Mouse (Mus musculus): ENCODE data around the gene Acbd4. TPM values are rescaled to one million over a fixed set of nuclear protein-coding genes. Genes with fewer than 3 reads are reported as not detected.
A peak's percentile ranks its signal among the peaks of the same experiment; 100 is the strongest.

The Acbd4 gene
- polyA plus RNA-seq, 1 experiment: 19.4 TPM

DNA sequence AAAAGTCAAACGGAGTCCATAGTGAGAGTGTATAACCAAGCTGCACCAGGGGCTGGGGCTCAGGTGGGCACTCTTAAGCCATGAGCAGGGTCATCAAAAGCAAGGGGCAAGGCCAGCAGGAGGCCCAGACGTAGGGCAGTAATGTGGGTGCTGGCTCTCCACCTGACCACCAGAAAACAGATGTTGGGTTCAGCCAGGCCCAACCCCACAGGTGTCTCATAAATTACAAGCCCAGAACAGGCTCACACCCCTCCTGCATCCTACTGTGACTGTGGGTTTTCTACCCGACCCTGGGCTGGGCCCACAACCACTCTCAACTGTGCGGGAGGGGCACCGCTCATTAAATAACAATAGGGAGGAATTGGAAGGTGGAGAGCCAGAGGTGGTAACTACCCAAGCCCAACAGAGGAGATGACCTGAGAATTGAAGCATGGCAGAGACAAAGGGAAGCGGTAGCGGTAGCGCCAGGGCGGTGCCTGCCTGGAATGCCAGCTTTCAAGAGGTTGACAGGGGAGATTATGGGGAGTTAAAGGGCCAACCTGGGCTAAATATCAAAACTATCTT is 6.3 kb upstream of the Acbd4 start:
- Histone ChIP-seq H3K27ac (ENCODE audit: insufficient read depth, low read length) (peak overlapping the region; percentile 74), H3K4me1 (ENCODE audit: control insufficient read depth, insufficient read depth, low read length) (peaks cover 12% of the 10 kb centered on the region), H3K36me3 (ENCODE audit: control insufficient read depth, insufficient read depth, low read length, poor library complexity, severe bottlenecking) (no peaks in the 10 kb centered on the region), H3K27me3 (ENCODE audit: control insufficient read depth, insufficient read depth, low read length, poor library complexity, severe bottlenecking) (no peaks in the 10 kb centered on the region), H3K4me3 (ENCODE audit: low read depth, low read length) (no peak overlapping the region), H3K9ac (ENCODE audit: low read depth, poor library complexity, severe bottlenecking) (peak overlapping the region; percentile 30), H3K9me3 (replicated peaks; ENCODE audit: control insufficient read depth, insufficient read depth, low read length, poor library complexity, severe bottlenecking) (no peaks in the 10 kb centered on the region)
- TF ChIP-seq CTCF (IDR thresholded peaks at IDR 0.05; ENCODE audit: low read depth, low read length) (no peak), EP300 (IDR thresholded peaks at IDR 0.05; ENCODE audit: insufficient read depth, low read depth, low read length) (0 out of 2 replicates have a peak, but pooled peaks have one; percentile 32)

- Histone ChIP-seq H3K4me1 (ENCODE audit: control insufficient read depth, insufficient read depth, low read length) (peaks cover 12% of the 10 kb centered on the region), H3K9me3 (replicated peaks; ENCODE audit: control insufficient read depth, insufficient read depth, low read length, poor library complexity, severe bottlenecking) (no peaks in the 10 kb centered on the region), H3K9ac (ENCODE audit: low read depth, poor library complexity, severe bottlenecking) (no peak overlapping the region), H3K27me3 (ENCODE audit: control insufficient read depth, insufficient read depth, low read length, poor library complexity, severe bottlenecking) (no peaks in the 10 kb centered on the region), H3K27ac (ENCODE audit: insufficient read depth, low read length) (0 out of 2 replicates have a peak overlapping the region, but pooled peaks have one; percentile 12), H3K36me3 (ENCODE audit: control insufficient read depth, insufficient read depth, low read length, poor library complexity, severe bottlenecking) (no peaks in the 10 kb centered on the region), H3K4me3 (ENCODE audit: low read depth, low read length) (no peak overlapping the region)
- TF ChIP-seq POLR2A (IDR thresholded peaks at IDR 0.05; ENCODE audit: insufficient read depth, low read length) (no peak), EP300 (IDR thresholded peaks at IDR 0.05; ENCODE audit: insufficient read depth, low read depth, low read length) (no peak), CTCF (IDR thresholded peaks at IDR 0.05; ENCODE audit: low read depth, low read length) (no peak)
Observed at GRCm38 (mm10) chr11:103095801-103096200, 5.7 kb upstream of the Acbd4 start.

DNA sequence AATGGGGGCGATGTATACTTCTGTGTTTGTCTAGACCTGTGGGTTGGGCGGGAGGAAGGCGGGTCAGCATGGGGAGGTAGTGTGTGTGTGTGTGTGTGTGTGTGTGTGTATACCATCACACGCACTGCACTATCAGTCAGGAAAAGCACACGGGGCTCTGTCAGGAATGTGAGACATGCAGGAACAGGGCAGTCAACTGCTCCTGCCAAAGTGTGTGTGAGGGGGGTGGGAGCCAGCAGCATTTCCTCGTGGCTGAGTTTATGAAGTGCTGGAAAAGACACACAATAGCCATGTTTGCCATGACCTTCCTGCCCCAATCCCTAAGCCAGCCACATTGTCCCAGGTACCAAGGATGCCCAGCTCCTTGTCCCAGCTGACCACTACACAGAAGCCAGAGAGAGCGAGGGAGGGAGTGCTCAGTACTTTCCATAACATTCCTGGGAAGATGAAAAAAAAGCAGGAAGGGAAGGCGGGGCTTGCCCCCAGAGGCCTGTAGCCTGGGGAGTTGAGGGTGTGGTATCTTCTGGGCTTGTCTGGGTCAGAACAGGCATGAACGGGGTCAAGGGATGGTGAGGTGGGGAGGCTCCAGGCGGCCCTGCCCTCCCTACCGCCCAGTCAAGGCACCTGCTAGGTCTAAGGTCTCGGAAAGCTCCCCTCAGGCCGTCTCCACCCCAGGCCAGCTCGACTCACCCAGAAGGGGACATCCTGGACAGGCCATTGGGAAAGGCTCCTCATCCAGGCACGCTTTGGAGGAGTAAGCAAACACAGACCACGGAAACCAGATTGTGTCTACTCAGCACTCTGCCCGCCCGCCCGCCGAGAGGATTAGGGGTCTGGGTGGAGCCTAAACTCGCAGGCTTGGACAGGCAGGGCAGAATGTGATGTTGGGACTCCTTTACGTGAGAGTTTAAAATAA is 4.2 kb upstream of the Acbd4 start:
- Histone ChIP-seq H3K27me3 (ENCODE audit: control insufficient read depth, insufficient read depth, low read length, poor library complexity, severe bottlenecking) (no peaks in the 10 kb centered on the region), H3K9ac (ENCODE audit: low read depth, poor library complexity, severe bottlenecking) (peak overlapping the region; percentile 24; the same call in 1 of the 2 replicates), H3K4me3 (ENCODE audit: low read depth, low read length) (0 out of 2 replicates have a peak overlapping the region, but pooled peaks have one; percentile 3), H3K9me3 (replicated peaks; ENCODE audit: control insufficient read depth, insufficient read depth, low read length, poor library complexity, severe bottlenecking) (no peaks in the 10 kb centered on the region), H3K36me3 (ENCODE audit: control insufficient read depth, insufficient read depth, low read length, poor library complexity, severe bottlenecking) (no peaks in the 10 kb centered on the region), H3K27ac (ENCODE audit: insufficient read depth, low read length) (peak overlapping the region; percentile 26), H3K4me1 (ENCODE audit: control insufficient read depth, insufficient read depth, low read length) (peaks cover 12% of the 10 kb centered on the region)
- TF ChIP-seq EP300 (IDR thresholded peaks at IDR 0.05; ENCODE audit: insufficient read depth, low read depth, low read length) (no peak), POLR2A (IDR thresholded peaks at IDR 0.05; ENCODE audit: insufficient read depth, low read length) (no peak), CTCF (IDR thresholded peaks at IDR 0.05; ENCODE audit: low read depth, low read length) (no peak)

DNA sequence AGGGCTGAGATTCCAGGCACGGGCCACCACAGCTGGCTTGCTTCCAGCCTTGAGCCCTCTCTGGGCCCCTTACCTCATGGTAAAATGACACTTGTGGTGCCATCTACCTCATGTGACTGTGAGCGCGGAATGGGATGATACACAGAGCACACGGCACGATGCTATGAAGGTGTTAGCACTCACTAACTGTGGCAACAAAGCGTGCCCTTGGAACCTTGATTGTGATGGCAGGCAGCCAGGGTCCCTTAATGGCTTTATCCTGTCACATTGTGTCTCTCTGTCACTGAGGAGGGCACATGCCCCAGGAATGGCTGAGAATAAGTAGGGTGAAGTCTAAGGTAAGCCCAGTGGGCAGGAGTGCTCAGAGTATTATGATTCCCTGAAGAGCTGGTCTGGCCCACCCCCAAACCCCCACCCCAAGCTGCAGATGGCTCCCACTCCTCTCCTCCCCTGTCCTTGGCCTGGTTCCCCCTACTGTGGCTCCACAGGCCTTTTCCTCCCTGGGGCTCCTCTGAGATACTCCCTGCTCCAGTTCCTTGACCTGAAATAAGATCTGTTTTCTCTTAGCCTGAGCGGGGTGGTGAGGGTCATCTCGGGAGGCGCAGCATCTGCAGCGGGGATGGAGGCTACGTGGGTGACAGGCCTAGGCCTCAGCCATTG is 2.8 kb upstream of the Acbd4 start:
- no peak overlapping the region for H3K27ac ChIP-seq (ENCODE audit: insufficient read depth, low read length)
- no peaks in the 10 kb centered on the region for H3K9me3 ChIP-seq (replicated peaks; ENCODE audit: control insufficient read depth, insufficient read depth, low read length, poor library complexity, severe bottlenecking)
- H3K27me3 ChIP-seq (ENCODE audit: control insufficient read depth, insufficient read depth, low read length, poor library complexity, severe bottlenecking): no peaks in the 10 kb centered on the region
- no peak for TF ChIP-seq POLR2A (IDR thresholded peaks at IDR 0.05; ENCODE audit: insufficient read depth, low read length)
- no peak for TF ChIP-seq CTCF (IDR thresholded peaks at IDR 0.05; ENCODE audit: low read depth, low read length)
- no peak for TF ChIP-seq EP300 (IDR thresholded peaks at IDR 0.05; ENCODE audit: insufficient read depth, low read depth, low read length)
- H3K4me3 ChIP-seq (ENCODE audit: low read depth, low read length): no peak overlapping the region
- H3K36me3 ChIP-seq (ENCODE audit: control insufficient read depth, insufficient read depth, low read length, poor library complexity, severe bottlenecking): no peaks in the 10 kb centered on the region
- no peak overlapping the region for H3K9ac ChIP-seq (ENCODE audit: low read depth, poor library complexity, severe bottlenecking)
- peaks cover 12% of the 10 kb centered on the region for H3K4me1 ChIP-seq (ENCODE audit: control insufficient read depth, insufficient read depth, low read length)

- H3K27me3 ChIP-seq (ENCODE audit: control insufficient read depth, insufficient read depth, low read length, poor library complexity, severe bottlenecking): no peaks in the 10 kb centered on the region
- TF ChIP-seq CTCF (IDR thresholded peaks at IDR 0.05; ENCODE audit: low read depth, low read length) (no peak), EP300 (IDR thresholded peaks at IDR 0.05; ENCODE audit: insufficient read depth, low read depth, low read length) (no peak), POLR2A (IDR thresholded peaks at IDR 0.05; ENCODE audit: insufficient read depth, low read length) (no peak)
- H3K36me3 ChIP-seq (ENCODE audit: control insufficient read depth, insufficient read depth, low read length, poor library complexity, severe bottlenecking): no peaks in the 10 kb centered on the region
- peaks cover 5% of the 10 kb centered on the region for H3K4me1 ChIP-seq (ENCODE audit: control insufficient read depth, insufficient read depth, low read length)
- H3K27ac ChIP-seq (ENCODE audit: insufficient read depth, low read length): no peak overlapping the region
- H3K9me3 ChIP-seq (replicated peaks; ENCODE audit: control insufficient read depth, insufficient read depth, low read length, poor library complexity, severe bottlenecking): no peaks in the 10 kb centered on the region
- H3K9ac ChIP-seq (ENCODE audit: low read depth, poor library complexity, severe bottlenecking): no peak overlapping the region
- H3K4me3 ChIP-seq (ENCODE audit: low read depth, low read length): no peak overlapping the region
Observed at GRCm38 (mm10) chr11:103099352-103099940, 2.0 kb upstream of the Acbd4 start.

Data from ES-Bruce4 (cell line).